Mouse (Mus musculus) lung, embryonic 14.5 days (tissue): Measurements from ENCODE around the gene Arap1. TPM values are rescaled to one million over a fixed set of nuclear protein-coding genes. Genes with fewer than 3 reads are reported as not detected.
A peak's percentile ranks its signal among the peaks of the same experiment; 100 is the strongest.

Experiments used
- ATAC-seq: fragments of 200-750 bp; cut with Nextera tagmentation; 2 replicates; pipeline ENCODE4 v1.8.0; 2017; ENCODE audit warnings: mild to moderate bottlenecking, moderate TSS enrichment, moderate library complexity; ENCODE audit not compliant: insufficient read depth
- DNase-seq: peaks from one replicate; pipeline ENCODE4 v3.0.0-alpha.2; 2015
- H3K27ac ChIP-seq: fragments of 300-500 bp; sonication (generic); 2 replicates; pipeline ENCODE4 v1.5.1; 2014; ENCODE audit warnings: low read depth, mild to moderate bottlenecking, moderate library complexity
- H3K27me3 ChIP-seq: fragments of 300-500 bp; sonication (generic); 2 replicates; pipeline ENCODE4 v1.6.1; 2014; ENCODE audit warnings: low read length, control low read depth; ENCODE audit not compliant: insufficient read depth
- H3K36me3 ChIP-seq: fragments of 300-500 bp; sonication (generic); 2 replicates; pipeline ENCODE4 v1.6.1; 2014; ENCODE audit warnings: control low read depth; ENCODE audit not compliant: insufficient read depth
- H3K4me1 ChIP-seq: fragments of 300-500 bp; sonication (generic); 2 replicates; pipeline ENCODE4 v1.6.1; 2014; ENCODE audit warnings: antibody characterized with exemption, control low read depth; ENCODE audit not compliant: insufficient read depth
- H3K4me2 ChIP-seq: fragments of 300-500 bp; sonication (generic); 2 replicates; pipeline ENCODE4 v1.6.1; 2014; ENCODE audit warnings: mild to moderate bottlenecking
- H3K4me3 ChIP-seq: fragments of 300-500 bp; sonication (generic); 2 replicates; pipeline ENCODE4 v1.5.1; 2014; ENCODE audit warnings: low read depth, low read length
- H3K9ac ChIP-seq: fragments of 300-500 bp; sonication (generic); 2 replicates; pipeline ENCODE4 v1.6.1; 2014
- H3K9me3 ChIP-seq: fragments of 300-500 bp; sonication (generic); 2 replicates; pipeline ENCODE4 v1.6.1; 2016; ENCODE audit warnings: low read depth, low read length, control low read depth
- CTCF ChIP-seq: IDR thresholded peaks from 2 replicates; pipeline ENCODE4 v1.5.1; 2016; ENCODE audit warnings: antibody characterized with exemption, low read depth
- WGBS: fragments of 180-500 bp; shearing (Covaris S2); extraction: QIAGEN DNeasy Blood & Tissue Kit; methylation state at CpG from one replicate; pipeline ENCODE4 v1.1.7; 2014; 5-methylcytosine and 5-hydroxymethylcytosine counted together
- polyA plus RNA-seq: library from polyadenylated mRNA; unstranded; fragments of >200 nt; fragmentation: Nextera tagmentation; extraction: Ambion mirVana; gene quantifications from 2 replicates; pipeline ENCODE4 v1.2.1, GENCODE M21; 2014

The Arap1 gene
- polyA plus RNA-seq, 1 experiment from 2014 or later, result 122 TPM

DNA sequence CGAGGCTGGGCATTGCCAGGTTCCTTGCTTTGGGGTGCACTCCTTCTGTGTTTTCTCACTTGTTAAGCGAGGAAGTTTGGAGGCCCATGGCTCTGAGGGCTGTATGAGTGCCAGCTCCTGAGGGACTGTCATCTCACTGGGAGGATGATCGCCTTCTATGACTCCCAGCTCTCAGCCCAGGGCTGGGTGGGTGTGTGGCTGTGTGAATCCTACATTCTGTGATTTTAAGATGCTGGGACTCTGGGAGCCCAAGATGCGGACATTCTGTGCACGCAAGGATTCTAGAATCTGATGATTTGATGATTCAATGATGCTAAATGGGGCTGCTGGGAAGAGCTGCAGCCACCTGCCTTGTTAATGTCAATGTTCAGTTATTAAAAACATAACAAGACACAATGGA lies 109.4 kb downstream of the Arap1 start:
- no peak overlapping the region for H3K9ac ChIP-seq
- H3K9me3 ChIP-seq, result no peaks in the 10 kb centered on the region
- no peak overlapping the region for H3K4me2 ChIP-seq
- peaks cover 9% of the 10 kb centered on the region; the same call in 1 of the 2 replicates for H3K27me3 ChIP-seq
- DNase-seq (no peak), ATAC-seq (no peak)
- WGBS, result 75% methylated on average over 5 of the region's 5 CpGs
- H3K36me3 ChIP-seq, result no peaks in the 10 kb centered on the region
- no peak overlapping the region for H3K27ac ChIP-seq
- H3K4me3 ChIP-seq, result no peak overlapping the region
- peaks cover 2% of the 10 kb centered on the region for H3K4me1 ChIP-seq
- no peak for TF ChIP-seq CTCF

DNA sequence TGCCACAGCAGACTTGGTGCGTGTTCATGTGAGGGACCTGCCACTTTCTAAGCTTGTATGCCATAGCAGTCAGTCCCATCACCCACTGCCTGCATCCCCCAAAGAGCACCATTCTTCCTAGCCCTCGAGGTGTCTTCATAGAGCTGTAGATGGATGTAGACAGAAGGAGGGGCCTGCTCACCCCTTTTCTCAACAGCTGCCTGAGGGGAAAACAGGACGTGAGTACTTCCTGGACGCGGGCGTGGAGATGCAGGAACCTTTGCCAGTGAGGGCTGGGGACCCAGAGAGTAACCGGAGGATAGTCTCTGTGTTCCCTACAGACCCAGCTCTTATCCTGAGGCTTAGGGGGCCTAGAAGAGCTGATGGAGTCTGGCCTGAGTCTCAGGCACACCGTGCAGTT lies 109.9 kb downstream of the Arap1 start:
- no peaks in the 10 kb centered on the region for H3K9me3 ChIP-seq
- DNase-seq (no peak), ATAC-seq (no peak)
- peaks cover 5% of the 10 kb centered on the region; the same call in 1 of the 2 replicates for H3K27me3 ChIP-seq
- 51% methylated on average over 8 of the region's 8 CpGs for WGBS
- TF ChIP-seq CTCF, result no peak
- no peak overlapping the region for H3K4me2 ChIP-seq
- H3K4me3 ChIP-seq, result no peak overlapping the region
- H3K27ac ChIP-seq, result no peak overlapping the region
- H3K4me1 ChIP-seq, result peaks cover 6% of the 10 kb centered on the region
- no peak overlapping the region for H3K9ac ChIP-seq
- H3K36me3 ChIP-seq, result no peaks in the 10 kb centered on the region

DNA sequence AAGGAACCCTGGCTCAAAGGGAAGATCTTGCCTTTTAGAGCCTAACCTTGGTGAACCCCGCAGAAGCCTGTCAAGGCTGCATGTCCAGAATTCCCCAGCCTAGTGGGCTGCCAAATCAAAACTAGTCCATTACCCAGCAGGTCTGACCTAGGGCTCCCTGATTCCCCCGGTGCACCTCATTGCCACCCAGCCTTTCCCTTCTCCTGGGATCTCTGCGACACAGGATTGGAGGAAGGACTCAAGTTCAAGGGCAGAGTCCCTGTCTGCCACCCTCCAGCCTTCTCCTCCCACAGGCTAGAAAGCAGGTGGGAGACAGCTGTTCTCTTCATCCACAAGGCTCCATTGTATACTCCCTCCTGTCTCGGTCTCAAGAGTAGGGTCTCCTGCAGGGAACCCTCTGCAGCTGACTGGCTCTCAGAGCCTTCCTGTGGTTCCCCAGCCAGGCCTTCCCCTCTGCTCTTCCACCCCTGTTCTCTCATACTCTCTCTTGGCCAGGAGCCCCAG lies 110.5 kb downstream of the Arap1 start:
- Histone ChIP-seq H3K4me1 (peaks cover 6% of the 10 kb centered on the region), H3K27ac (no peak overlapping the region), H3K9me3 (no peaks in the 10 kb centered on the region), H3K27me3 (peaks cover 5% of the 10 kb centered on the region; the same call in 1 of the 2 replicates), H3K36me3 (no peaks in the 10 kb centered on the region), H3K9ac (no peak overlapping the region), H3K4me2 (no peak overlapping the region), H3K4me3 (no peak overlapping the region)
- no peak for TF ChIP-seq CTCF
- DNase-seq (no peak), ATAC-seq (no peak)
- WGBS, result 56% methylated on average over 4 of the region's 4 CpGs

DNA sequence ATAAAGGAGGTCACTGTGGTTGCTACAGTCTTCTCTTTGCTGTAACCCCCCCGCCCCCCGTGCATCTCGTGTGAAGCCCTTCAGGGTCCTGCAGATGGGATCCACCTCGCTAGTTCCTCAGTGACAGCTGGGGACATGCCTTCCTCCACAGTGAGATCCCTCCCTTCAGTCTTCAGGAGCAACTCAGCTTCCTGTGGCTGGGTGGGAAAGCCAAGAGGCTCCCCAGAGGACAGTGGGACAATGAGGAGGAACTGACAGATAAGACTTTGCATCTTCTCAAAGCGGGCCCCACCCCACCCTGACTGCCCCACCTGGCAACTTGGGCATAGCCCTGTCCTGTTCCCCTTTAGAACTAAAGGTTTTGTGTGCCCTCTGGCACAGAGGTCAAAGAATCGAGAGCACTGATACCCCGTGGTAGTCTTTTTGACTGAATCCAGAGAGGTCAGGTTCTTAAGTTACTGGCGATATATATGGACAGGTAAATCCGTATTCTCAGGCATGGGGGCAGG lies 111.5 kb downstream of the Arap1 start:
- Histone ChIP-seq H3K4me1 (peaks cover 6% of the 10 kb centered on the region), H3K4me2 (no peak overlapping the region), H3K4me3 (no peak overlapping the region), H3K36me3 (no peaks in the 10 kb centered on the region), H3K27ac (no peak overlapping the region), H3K27me3 (peaks cover 5% of the 10 kb centered on the region; the same call in 1 of the 2 replicates), H3K9me3 (no peaks in the 10 kb centered on the region), H3K9ac (no peak overlapping the region)
- WGBS, result 57% methylated on average over 9 of the region's 9 CpGs
- no peak for DNase-seq
- no peak for ATAC-seq
- TF ChIP-seq CTCF, result no peak

DNA sequence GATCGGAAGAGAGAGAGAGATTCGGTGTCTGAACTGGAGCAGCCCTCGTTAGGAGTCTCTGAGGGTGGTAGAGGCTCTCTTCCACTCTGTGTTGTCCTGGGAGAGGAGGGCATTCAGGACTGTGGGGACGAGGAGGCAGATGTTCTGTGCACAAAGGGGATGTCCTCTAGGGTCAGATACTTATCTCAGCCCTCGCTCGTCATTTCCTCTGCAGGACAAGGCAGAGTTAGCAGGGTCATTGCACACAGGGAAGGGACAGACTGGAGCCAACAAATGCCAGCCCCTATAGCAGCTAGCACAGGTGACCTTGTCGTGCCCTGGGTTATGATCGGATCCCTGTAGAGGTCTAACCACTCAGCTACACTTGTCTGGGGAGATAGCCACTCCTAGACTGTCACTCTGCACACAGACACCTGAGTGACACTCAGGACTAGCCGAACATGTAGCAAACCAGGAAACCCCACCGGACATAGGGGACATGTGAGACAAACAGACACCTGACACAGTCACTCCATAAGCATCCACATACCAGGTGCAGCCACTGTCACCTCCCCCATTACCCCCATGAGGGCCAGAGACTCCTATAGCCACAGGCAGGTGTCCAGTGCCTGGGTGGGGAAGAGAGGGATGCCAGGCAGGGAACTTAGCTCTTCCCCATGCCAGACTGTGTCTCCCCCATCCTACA lies 112.2 kb downstream of the Arap1 start:
- DNase-seq, result no peak

DNA sequence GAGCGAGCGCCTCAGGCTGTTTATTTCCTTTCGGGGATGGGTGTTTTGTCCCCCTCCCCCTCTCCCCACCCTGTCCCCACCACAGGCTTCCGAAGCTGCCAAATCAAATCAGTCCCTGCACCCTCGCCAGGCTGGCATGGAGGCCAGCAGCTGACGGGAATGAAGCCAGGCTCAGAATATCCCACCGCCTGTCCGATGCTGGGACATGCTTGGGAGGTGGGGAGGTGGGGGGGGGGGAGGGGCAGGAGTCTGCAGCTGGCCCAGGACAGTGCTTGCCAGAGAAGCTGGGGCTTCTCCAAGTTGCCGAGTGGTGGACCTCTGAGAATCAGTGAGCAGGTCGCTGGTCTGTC lies 112.7 kb downstream of the Arap1 start:
- ATAC-seq, result peak; percentile 31; the same call in 1 of the 2 replicates
- H3K4me1 ChIP-seq, result peaks cover 6% of the 10 kb centered on the region
- peak overlapping the region; percentile 11; the same call in 1 of the 2 replicates for H3K9ac ChIP-seq
- H3K27me3 ChIP-seq, result peaks cover 5% of the 10 kb centered on the region; the same call in 1 of the 2 replicates
- no peak for TF ChIP-seq CTCF
- no peak overlapping the region for H3K4me3 ChIP-seq
- H3K4me2 ChIP-seq, result no peak overlapping the region
- no peak overlapping the region for H3K27ac ChIP-seq
- H3K9me3 ChIP-seq, result no peaks in the 10 kb centered on the region
- peak; percentile 23 for DNase-seq
- no peaks in the 10 kb centered on the region for H3K36me3 ChIP-seq
- 24% methylated on average over 10 of the region's 10 CpGs for whole genome bisulfite sequencing

More for the DNA sequence above, 112.2 kb downstream of the Arap1 start:
- Histone ChIP-seq H3K9ac (peak overlapping the region; percentile 11), H3K4me3 (no peak overlapping the region), H3K4me2 (no peak overlapping the region), H3K27ac (no peak overlapping the region), H3K36me3 (no peaks in the 10 kb centered on the region), H3K27me3 (peaks cover 5% of the 10 kb centered on the region; the same call in 1 of the 2 replicates), H3K4me1 (peaks cover 6% of the 10 kb centered on the region), H3K9me3 (no peaks in the 10 kb centered on the region)
- ATAC-seq, result no peak
- no peak for TF ChIP-seq CTCF
- 51% methylated on average over 10 of the region's 10 CpGs for WGBS

DNA sequence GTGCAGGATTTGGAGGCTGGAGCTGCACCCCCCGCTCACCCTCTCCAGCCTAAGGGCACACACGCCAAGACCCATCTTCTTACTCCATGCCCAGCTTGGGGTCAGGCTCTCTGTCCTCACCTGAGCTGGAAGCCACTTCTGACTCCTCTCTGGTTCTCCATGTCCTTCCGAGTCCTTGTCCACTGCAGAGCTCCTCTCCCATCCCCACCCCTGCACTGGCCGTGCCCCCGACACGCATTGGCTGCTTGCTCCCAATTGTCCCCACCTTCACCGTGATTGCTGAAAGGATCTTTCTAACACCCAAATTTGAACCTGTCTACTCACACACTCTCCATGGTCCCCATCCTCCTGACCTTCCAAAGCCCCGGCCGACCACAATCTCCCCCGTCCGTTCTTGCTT lies 113.7 kb downstream of the Arap1 start:
- DNase-seq, result no peak
- WGBS, result 64% methylated on average over 11 of the region's 11 CpGs

More for the DNA sequence above, 113.7 kb downstream of the Arap1 start:
- peaks cover 5% of the 10 kb centered on the region; the same call in 1 of the 2 replicates for H3K27me3 ChIP-seq
- no peak overlapping the region for H3K9ac ChIP-seq
- peaks cover 6% of the 10 kb centered on the region for H3K4me1 ChIP-seq
- ATAC-seq, result no peak
- no peak for TF ChIP-seq CTCF
- no peak overlapping the region for H3K27ac ChIP-seq
- H3K4me2 ChIP-seq, result no peak overlapping the region
- H3K36me3 ChIP-seq, result no peaks in the 10 kb centered on the region
- H3K4me3 ChIP-seq, result no peak overlapping the region
- H3K9me3 ChIP-seq, result no peaks in the 10 kb centered on the region

Other genes with a start within 250 kb of the Arap1 start
- 13.2 and 14.6 TPM in 2 replicates for gene Atg16l2, start 45.8 kb upstream of the Arap1 start, polyA plus RNA-seq
- gene Stard10, start 31.0 kb upstream of the Arap1 start, polyA plus RNA-seq, result 35.4 and 38.0 TPM in 2 replicates
- gene Gm45837, start 62.8 kb downstream of the Arap1 start, polyA plus RNA-seq, result 12.2 TPM in 1 of 2 replicates, not detected in the other
- 14.3 and 29.3 TPM in 2 replicates for gene Pde2a, start 73.6 kb downstream of the Arap1 start, polyA plus RNA-seq
- gene Art2b, start 237.5 kb downstream of the Arap1 start, polyA plus RNA-seq, result not detected in 2 replicates